Mouse (Mus musculus) stomach, embryonic 14.5 days (tissue): ENCODE data around the gene Cldn6. TPM values are rescaled to one million over a fixed set of nuclear protein-coding genes. Genes with fewer than 3 reads are reported as not detected.

ENCODE experiments used
- ATAC-seq: fragments of 200-750 bp; cut with Nextera tagmentation; 2 replicates; pipeline ENCODE4 v1.8.0; 2017; ENCODE audit warnings: low read depth, moderate TSS enrichment; ENCODE audit not compliant: insufficient number of reproducible peaks, insufficient read depth, low FRiP score
- H3K27ac ChIP-seq: fragments of 300-500 bp; sonication (generic); 2 replicates; pipeline ENCODE4 v1.5.1; 2014; ENCODE audit warnings: mild to moderate bottlenecking, low read length, moderate library complexity, mixed read lengths
- H3K27me3 ChIP-seq: fragments of 300-500 bp; sonication (generic); 2 replicates; pipeline ENCODE4 v1.6.1; 2014; ENCODE audit warnings: low read length, control low read depth, mixed read lengths; ENCODE audit not compliant: control insufficient read depth, insufficient read depth
- H3K36me3 ChIP-seq: fragments of 300-500 bp; sonication (generic); 2 replicates; pipeline ENCODE4 v1.6.1; 2014; ENCODE audit warnings: mild to moderate bottlenecking, control low read depth, low read length, moderate library complexity, mixed read lengths; ENCODE audit not compliant: control insufficient read depth, insufficient read depth
- H3K4me1 ChIP-seq: fragments of 300-500 bp; sonication (generic); 2 replicates; pipeline ENCODE4 v1.6.1; 2014; ENCODE audit warnings: low read length, control low read depth, mixed read lengths; ENCODE audit not compliant: control insufficient read depth, insufficient read depth
- H3K4me2 ChIP-seq: fragments of 300-500 bp; sonication (generic); replicated peaks from 2 replicates; pipeline ENCODE4 v1.6.1; 2014; ENCODE audit warnings: low read depth, low read length, control low read depth
- H3K4me3 ChIP-seq: fragments of 300-500 bp; sonication (generic); 2 replicates; pipeline ENCODE4 v1.5.1; 2014; ENCODE audit warnings: low read depth, low read length, control low read depth
- H3K9ac ChIP-seq: fragments of 300-500 bp; sonication (generic); replicated peaks from 2 replicates; pipeline ENCODE4 v1.6.1; 2014; ENCODE audit warnings: low read depth, mild to moderate bottlenecking, control low read depth, low read length, moderate library complexity, mixed read lengths
- H3K9me3 ChIP-seq: fragments of 300-500 bp; sonication (generic); 2 replicates; pipeline ENCODE4 v1.6.1; 2016; ENCODE audit warnings: low read depth, low read length, control low read depth; ENCODE audit not compliant: control insufficient read depth
- WGBS: fragments of 180-500 bp; shearing (Covaris S2); extraction: QIAGEN DNeasy Blood & Tissue Kit; methylation state at CpG from one replicate; pipeline ENCODE4 v1.1.7; 2014; 5-methylcytosine and 5-hydroxymethylcytosine counted together
- polyA plus RNA-seq: library from polyadenylated mRNA; unstranded; fragments of >200 nt; fragmentation: Nextera tagmentation; extraction: Ambion mirVana; gene quantifications from 2 replicates; pipeline ENCODE4 v1.2.1, GENCODE M21; 2014

The Cldn6 gene
- polyA plus RNA-seq, 1 experiment from 2014 or later, result 149 TPM

DNA sequence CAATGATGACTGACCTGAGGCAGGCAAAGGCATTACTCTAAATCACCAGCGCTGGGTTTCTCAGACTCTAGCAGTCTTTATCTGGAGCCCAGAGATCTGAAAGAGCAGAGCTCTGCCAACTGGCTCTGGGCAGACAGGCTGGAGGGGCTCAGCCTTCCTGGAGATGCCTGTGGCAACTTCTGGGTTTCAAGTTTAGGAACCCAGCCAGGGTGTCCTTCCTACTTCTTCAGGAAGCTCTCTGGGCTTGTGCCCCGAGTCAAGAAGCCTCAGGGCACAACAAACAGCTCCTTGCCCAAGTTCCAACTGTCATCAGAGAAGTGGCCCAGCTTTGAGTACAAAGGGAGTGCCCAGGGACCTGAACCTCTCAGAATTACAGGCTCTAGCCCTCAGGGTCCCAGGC lies 24.6 kb upstream of the Cldn6 start:
- Histone ChIP-seq H3K9ac (no peak overlapping the region), H3K4me1 (no peaks in the 10 kb centered on the region), H3K36me3 (no peaks in the 10 kb centered on the region), H3K4me2 (no peak overlapping the region), H3K27ac (no peak overlapping the region), H3K9me3 (no peaks in the 10 kb centered on the region), H3K27me3 (0 out of 2 replicates have a peak, but pooled peaks cover under 1% of the 10 kb centered on the region), H3K4me3 (no peak overlapping the region)
- ATAC-seq, result no peak
- WGBS, result 59% methylated on average over 2 of the region's 2 CpGs

DNA sequence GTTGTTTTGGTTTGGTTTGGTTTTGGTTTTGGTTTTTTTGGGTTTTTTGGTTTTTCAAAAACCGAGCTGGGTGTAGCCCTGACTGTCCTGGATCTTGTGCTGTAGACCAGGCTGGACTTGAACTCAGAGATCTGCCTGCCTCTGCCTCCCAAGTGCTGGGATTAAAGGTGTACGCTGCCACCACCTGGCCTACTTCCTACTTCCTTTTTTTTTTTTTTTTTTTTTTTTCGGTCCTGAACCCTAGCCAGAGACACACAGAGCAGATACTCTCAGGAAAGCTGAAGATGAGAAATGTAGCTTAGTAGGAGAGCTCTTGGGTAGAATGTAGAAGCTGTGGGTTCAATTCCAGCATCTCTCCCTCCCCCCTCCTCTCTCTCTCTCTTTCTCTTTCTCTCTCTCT lies 20.6 kb upstream of the Cldn6 start:
- Histone ChIP-seq H3K27me3 (peaks cover 18% of the 10 kb centered on the region), H3K4me1 (no peaks in the 10 kb centered on the region), H3K4me2 (no peak overlapping the region), H3K27ac (no peak overlapping the region), H3K9ac (no peak overlapping the region), H3K36me3 (no peaks in the 10 kb centered on the region), H3K4me3 (no peak overlapping the region), H3K9me3 (no peaks in the 10 kb centered on the region)
- WGBS, result 92% methylated on average over 3 of the region's 3 CpGs
- ATAC-seq, result no peak

DNA sequence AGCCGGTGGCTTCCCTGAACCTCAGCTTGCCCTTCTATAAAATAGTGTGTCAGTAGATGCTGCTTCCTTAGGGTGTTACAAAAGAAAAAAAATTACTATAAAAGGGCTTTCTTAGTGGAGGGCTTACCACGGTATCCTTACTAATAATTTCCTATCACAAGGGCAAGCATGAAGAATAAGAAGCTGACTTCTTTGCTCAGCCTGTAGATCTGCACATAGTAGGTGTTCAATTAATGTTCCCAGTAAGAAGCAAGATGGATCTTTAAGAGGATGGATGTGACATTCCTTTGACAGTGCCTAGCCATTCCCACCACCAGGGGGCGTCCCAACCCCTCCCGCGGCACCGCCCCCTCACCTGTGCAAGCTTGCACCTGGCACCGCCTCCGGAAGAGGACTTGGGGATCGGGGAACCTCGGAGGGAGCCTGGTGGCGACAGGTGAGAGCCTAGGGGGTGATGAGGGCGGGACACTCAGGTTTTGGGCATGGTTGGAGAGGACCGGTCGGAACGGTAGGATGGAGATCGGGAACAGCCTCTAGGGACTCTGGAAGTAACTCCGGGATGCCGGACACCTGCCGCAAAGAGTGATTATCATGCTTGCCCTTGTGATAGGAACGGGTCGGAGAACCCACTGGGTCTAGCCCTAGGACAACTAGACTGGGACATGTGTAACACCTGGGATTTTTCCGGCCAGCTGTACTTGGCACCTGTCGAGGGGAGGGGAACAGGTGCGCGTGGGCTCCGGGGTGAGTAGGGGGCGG lies 18.8 kb upstream of the Cldn6 start, which contains the start of gene Bicdl2:
Bicdl2 (plus strand) TSS at position 390 of the 759 bp plus-strand sequence.
- 0 out of 2 replicates have a peak within 1 kb of the TSS, but pooled peaks have one; percentile 3 for H3K9ac ChIP-seq
- no peak within 1 kb of the TSS for H3K27ac ChIP-seq
- peak; percentile 47 for ATAC-seq
- H3K4me2 ChIP-seq, result peak within 1 kb of the TSS; percentile 52
- peaks cover 18% of the 10 kb centered on the region for H3K27me3 ChIP-seq
- no peaks in the 10 kb centered on the region for H3K4me1 ChIP-seq
- H3K36me3 ChIP-seq, result no peaks in the 10 kb centered on the region
- WGBS, result 7% methylated on average over 27 of the region's 27 CpGs
- H3K4me3 ChIP-seq, result peak within 1 kb of the TSS; percentile 26
- H3K9me3 ChIP-seq, result no peaks in the 10 kb centered on the region

DNA sequence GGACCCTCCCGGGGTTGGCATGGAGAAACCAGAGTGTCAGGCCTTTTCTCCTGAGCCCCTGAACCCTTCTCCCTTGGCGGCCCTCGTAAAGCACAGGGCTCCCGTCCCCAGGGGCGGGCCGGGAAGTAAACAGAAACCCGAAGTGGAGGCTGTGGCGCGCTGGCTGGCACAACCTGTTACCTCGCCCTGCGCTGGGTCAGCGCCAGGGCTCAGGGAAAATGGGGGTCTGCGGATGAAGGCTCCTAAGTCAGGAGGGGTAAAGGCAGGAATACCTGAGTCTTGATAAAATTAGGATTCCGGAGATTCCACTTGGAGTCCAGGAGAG lies 18.2 kb upstream of the Cldn6 start:
- H3K36me3 ChIP-seq, result no peaks in the 10 kb centered on the region
- peak overlapping the region; percentile 52 for H3K4me2 ChIP-seq
- H3K27ac ChIP-seq, result no peak overlapping the region
- WGBS, result 2% methylated on average over 14 of the region's 14 CpGs
- H3K4me3 ChIP-seq, result peak overlapping the region; percentile 26
- H3K9ac ChIP-seq, result no peak overlapping the region
- H3K9me3 ChIP-seq, result no peaks in the 10 kb centered on the region
- peaks cover 18% of the 10 kb centered on the region for H3K27me3 ChIP-seq
- H3K4me1 ChIP-seq, result no peaks in the 10 kb centered on the region
- ATAC-seq, result peak; percentile 39; the same call in 1 of the 2 replicates

DNA sequence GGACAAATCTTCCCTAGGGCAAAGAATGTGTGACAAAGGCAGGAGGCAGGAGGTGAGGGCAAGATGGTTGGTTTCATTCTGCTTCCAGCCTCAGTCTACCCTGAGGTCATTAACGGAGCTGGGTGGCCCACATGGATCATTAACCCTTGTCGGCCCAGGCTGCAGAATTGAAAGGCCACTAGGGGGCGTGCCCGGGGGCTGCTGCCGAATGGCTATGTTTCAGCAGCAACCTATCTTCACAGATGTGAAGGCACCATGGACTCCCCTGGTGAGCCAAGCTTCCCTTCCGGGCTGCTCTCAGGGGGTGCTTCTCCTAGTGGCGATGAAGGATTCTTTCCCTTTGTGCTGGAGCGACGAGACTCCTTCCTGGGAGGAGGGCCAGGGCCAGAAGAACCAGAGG lies 17.5 kb upstream of the Cldn6 start:
- Histone ChIP-seq H3K27me3 (peaks cover 18% of the 10 kb centered on the region), H3K9ac (no peak overlapping the region), H3K9me3 (no peaks in the 10 kb centered on the region), H3K27ac (no peak overlapping the region), H3K4me2 (peak overlapping the region; percentile 52; the same call in 1 of the 2 replicates), H3K4me1 (no peaks in the 10 kb centered on the region), H3K36me3 (peaks cover 1% of the 10 kb centered on the region), H3K4me3 (no peak overlapping the region)
- 5% methylated on average over 9 of the region's 9 CpGs for WGBS
- ATAC-seq, result no peak

DNA sequence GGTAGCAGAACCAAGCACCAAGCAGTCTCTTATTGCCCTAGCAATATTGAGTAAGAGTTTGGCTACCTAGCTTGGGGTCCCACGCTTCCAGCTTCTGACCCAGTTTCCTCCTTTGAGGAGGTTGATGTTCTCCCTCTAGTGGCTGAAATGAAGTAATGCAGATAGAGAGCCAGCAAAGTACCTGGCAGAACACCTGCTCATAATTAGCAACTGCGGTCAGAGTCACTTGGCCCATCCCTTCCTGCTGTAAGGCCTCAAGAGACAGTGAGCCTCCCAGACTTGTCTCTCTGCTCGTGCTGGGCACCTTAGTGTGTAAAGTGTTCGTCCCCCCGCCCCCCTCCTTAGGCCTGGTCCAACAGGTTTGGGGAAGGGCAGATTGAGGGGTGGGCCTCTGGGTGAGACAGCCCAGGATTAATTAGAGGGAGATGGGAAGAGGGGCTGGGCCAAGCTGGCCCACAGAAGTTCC lies 14.5 kb upstream of the Cldn6 start:
- WGBS, result 10% methylated on average over 5 of the region's 5 CpGs
- H3K4me2 ChIP-seq, result no peak overlapping the region
- H3K27me3 ChIP-seq, result peaks cover 16% of the 10 kb centered on the region
- H3K4me1 ChIP-seq, result no peaks in the 10 kb centered on the region
- no peak overlapping the region for H3K4me3 ChIP-seq
- ATAC-seq, result no peak
- H3K9ac ChIP-seq, result no peak overlapping the region
- H3K9me3 ChIP-seq, result no peaks in the 10 kb centered on the region
- peaks cover 22% of the 10 kb centered on the region for H3K36me3 ChIP-seq
- H3K27ac ChIP-seq, result no peak overlapping the region

DNA sequence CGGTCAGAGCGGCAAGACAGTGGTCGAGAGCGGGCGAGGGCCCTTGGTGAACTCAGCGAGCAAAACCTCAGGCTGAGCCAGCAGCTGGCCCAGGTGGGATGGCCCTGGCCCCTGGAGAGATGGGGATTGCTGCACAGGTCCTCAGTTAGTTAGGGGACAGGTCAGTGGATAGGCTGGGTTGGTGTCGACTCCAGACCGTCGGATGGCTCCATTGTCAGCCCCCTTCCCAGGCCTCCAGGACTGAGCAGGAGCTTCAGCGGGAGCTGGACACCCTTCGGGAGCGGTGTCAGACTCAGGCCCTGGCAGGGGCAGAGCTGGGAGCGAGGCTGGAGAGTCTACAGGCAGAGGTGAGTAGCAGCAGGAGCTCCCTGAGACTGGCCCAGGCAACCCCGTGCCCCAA lies 13.5 kb upstream of the Cldn6 start:
- Histone ChIP-seq H3K4me2 (no peak overlapping the region), H3K4me3 (no peak overlapping the region), H3K4me1 (no peaks in the 10 kb centered on the region), H3K9ac (no peak overlapping the region), H3K36me3 (peaks cover 29% of the 10 kb centered on the region), H3K27me3 (peaks cover 9% of the 10 kb centered on the region), H3K9me3 (no peaks in the 10 kb centered on the region), H3K27ac (no peak overlapping the region)
- no peak for ATAC-seq
- WGBS, result 84% methylated on average over 14 of the region's 14 CpGs

DNA sequence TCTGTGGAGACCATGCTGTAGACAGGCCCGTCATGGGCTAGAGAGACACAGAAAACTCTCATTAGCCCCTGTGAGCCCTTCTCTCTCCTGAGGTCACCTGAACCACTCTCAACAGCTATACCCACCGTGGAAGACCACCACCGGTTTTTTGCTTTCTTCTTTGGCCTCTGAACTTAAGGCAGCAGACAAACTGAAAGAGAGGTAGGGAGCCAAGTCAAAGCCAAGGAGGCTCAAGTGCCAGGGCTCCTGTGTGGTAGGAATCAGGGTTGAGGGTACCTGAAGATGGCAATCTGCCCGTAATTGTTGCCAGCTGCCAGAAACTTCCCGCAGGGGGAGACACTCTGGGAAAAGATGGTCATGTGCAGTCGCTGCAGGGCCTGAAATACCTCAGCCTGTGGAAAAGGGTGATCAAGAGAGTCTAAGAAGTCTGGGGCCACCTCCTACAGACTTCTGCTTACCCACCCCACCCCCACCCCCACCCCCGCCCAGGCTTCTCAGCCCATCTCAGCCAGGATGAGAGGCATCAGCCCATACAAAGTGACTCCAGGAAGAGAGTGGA lies 8.5 kb upstream of the Cldn6 start:
- no peak for ATAC-seq
- Histone ChIP-seq H3K4me3 (no peak overlapping the region), H3K27ac (no peak overlapping the region), H3K9ac (no peak overlapping the region), H3K27me3 (no peaks in the 10 kb centered on the region), H3K4me2 (no peak overlapping the region), H3K9me3 (no peaks in the 10 kb centered on the region), H3K36me3 (peaks cover 29% of the 10 kb centered on the region), H3K4me1 (peaks cover 18% of the 10 kb centered on the region; the same call in 1 of the 2 replicates)
- 86% methylated on average over 7 of the region's 7 CpGs for WGBS
